Mouse (Mus musculus) lung, postnatal 0 days (tissue): ENCODE data around the gene Fbxo28.

Source experiments
- CTCF ChIP-seq: IDR thresholded peaks from 2 replicates; pipeline ENCODE4 v1.5.1; 2016; ENCODE audit warnings: antibody characterized with exemption, mild to moderate bottlenecking
- EP300 ChIP-seq: IDR thresholded peaks from 2 replicates; pipeline ENCODE4 v1.6.1; 2016; ENCODE audit warnings: antibody characterized with exemption, mild to moderate bottlenecking, control low read depth

- no peak for TF ChIP-seq CTCF
- no peak for TF ChIP-seq EP300
Observed at GRCm38 (mm10) chr1:182296816-182297215, 44.6 kb downstream of the Fbxo28 start.
